Mouse (Mus musculus): Measurements from ENCODE around the gene Creb3. TPM values are rescaled to one million over a fixed set of nuclear protein-coding genes. Genes with fewer than 3 reads are reported as not detected.
"Not testable (repeated sequence)": the region's sequence is repeated elsewhere in the genome, so short reads cannot be mapped to it uniquely, and the experiment has no call there.

Creb3 gene
- polyA plus RNA-seq, 1 experiment, result 24.4 TPM

GRCm38 (mm10) chr4:43549055-43549454, 13.1 kb upstream of the Creb3 start:
- H3K9ac ChIP-seq (ENCODE audit: low read depth, poor library complexity, severe bottlenecking), result no peak overlapping the region
- TF ChIP-seq EP300 (IDR thresholded peaks at IDR 0.05; ENCODE audit: insufficient read depth, low read depth, low read length) (no peak), POLR2A (IDR thresholded peaks at IDR 0.05; ENCODE audit: insufficient read depth, low read length) (no peak), CTCF (IDR thresholded peaks at IDR 0.05; ENCODE audit: low read depth, low read length) (no peak)
- H3K4me1 ChIP-seq (ENCODE audit: control insufficient read depth, insufficient read depth, low read length), result no peaks in the 10 kb centered on the region
- no peak overlapping the region for H3K4me3 ChIP-seq (ENCODE audit: low read depth, low read length)
- no peaks in the 10 kb centered on the region for H3K9me3 ChIP-seq (replicated peaks; ENCODE audit: control insufficient read depth, insufficient read depth, low read length, poor library complexity, severe bottlenecking)
- no peak overlapping the region for H3K27ac ChIP-seq (ENCODE audit: insufficient read depth, low read length)
- peaks cover 65% of the 10 kb centered on the region for H3K36me3 ChIP-seq (ENCODE audit: control insufficient read depth, insufficient read depth, low read length, poor library complexity, severe bottlenecking)
- no peaks in the 10 kb centered on the region for H3K27me3 ChIP-seq (ENCODE audit: control insufficient read depth, insufficient read depth, low read length, poor library complexity, severe bottlenecking)

DNA sequence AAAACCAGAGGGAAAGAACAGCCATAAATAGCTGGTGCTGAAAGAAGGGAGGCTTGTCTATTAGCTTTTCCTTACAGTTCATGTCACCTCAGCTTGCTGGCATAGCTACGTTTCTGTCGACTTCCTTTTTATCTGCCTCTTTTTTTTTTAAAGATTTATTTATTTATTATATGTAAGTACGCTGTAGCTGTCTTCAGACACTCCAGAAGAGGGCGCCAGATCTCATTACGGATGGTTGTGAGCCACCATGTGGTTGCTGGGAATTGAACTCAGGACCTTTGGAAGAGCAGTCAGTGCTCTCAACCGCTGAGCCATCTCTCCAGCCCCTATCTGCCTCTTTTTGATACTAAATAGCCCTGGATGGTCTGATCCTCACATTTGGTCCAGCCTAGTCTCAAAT, 10.3 kb upstream of the Creb3 start:
- H3K9ac ChIP-seq (ENCODE audit: low read depth, poor library complexity, severe bottlenecking); H3K4me1 ChIP-seq (ENCODE audit: control insufficient read depth, insufficient read depth, low read length); H3K27ac ChIP-seq (ENCODE audit: insufficient read depth, low read length); H3K9me3 ChIP-seq (replicated peaks; ENCODE audit: control insufficient read depth, insufficient read depth, low read length, poor library complexity, severe bottlenecking); H3K27me3 ChIP-seq (ENCODE audit: control insufficient read depth, insufficient read depth, low read length, poor library complexity, severe bottlenecking); H3K4me3 ChIP-seq (ENCODE audit: low read depth, low read length): not testable (repeated sequence)
- peaks cover 59% of the 10 kb centered on the region for H3K36me3 ChIP-seq (ENCODE audit: control insufficient read depth, insufficient read depth, low read length, poor library complexity, severe bottlenecking)

DNA sequence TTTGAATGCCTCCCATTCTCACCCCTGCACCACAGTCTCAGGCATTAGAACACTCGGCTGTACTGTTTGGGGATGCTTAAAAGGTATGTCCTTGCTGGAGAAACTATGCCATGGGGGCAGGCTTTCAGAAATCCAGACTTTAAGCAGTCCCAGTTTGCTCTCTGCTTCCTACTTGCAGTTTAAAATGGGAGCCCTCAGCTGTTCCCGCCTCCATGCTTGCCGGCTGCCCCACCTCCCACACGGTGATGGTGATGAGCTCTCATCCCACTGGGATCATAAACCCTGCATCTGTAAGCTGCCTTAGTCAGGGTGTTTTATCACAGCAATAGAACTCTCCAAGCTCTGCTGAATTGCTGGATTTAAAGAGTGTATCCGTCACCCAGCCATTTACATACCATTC, 9.7 kb upstream of the Creb3 start:
- TF ChIP-seq CTCF (IDR thresholded peaks at IDR 0.05; ENCODE audit: low read depth, low read length), result no peak
- no peak for TF ChIP-seq EP300 (IDR thresholded peaks at IDR 0.05; ENCODE audit: insufficient read depth, low read depth, low read length)
- no peak for TF ChIP-seq POLR2A (IDR thresholded peaks at IDR 0.05; ENCODE audit: insufficient read depth, low read length)
- Histone ChIP-seq H3K36me3 (ENCODE audit: control insufficient read depth, insufficient read depth, low read length, poor library complexity, severe bottlenecking) (peaks cover 59% of the 10 kb centered on the region), H3K27me3 (ENCODE audit: control insufficient read depth, insufficient read depth, low read length, poor library complexity, severe bottlenecking) (no peaks in the 10 kb centered on the region), H3K4me1 (ENCODE audit: control insufficient read depth, insufficient read depth, low read length) (peaks cover 5% of the 10 kb centered on the region), H3K9me3 (replicated peaks; ENCODE audit: control insufficient read depth, insufficient read depth, low read length, poor library complexity, severe bottlenecking) (no peaks in the 10 kb centered on the region), H3K4me3 (ENCODE audit: low read depth, low read length) (no peak overlapping the region), H3K27ac (ENCODE audit: insufficient read depth, low read length) (no peak overlapping the region), H3K9ac (ENCODE audit: low read depth, poor library complexity, severe bottlenecking) (no peak overlapping the region)

- no peak overlapping the region for H3K27ac ChIP-seq (ENCODE audit: insufficient read depth, low read length)
- H3K27me3 ChIP-seq (ENCODE audit: control insufficient read depth, insufficient read depth, low read length, poor library complexity, severe bottlenecking), result no peaks in the 10 kb centered on the region
- H3K9ac ChIP-seq (ENCODE audit: low read depth, poor library complexity, severe bottlenecking), result no peak overlapping the region
- no peaks in the 10 kb centered on the region for H3K9me3 ChIP-seq (replicated peaks; ENCODE audit: control insufficient read depth, insufficient read depth, low read length, poor library complexity, severe bottlenecking)
- no peak for TF ChIP-seq CTCF (IDR thresholded peaks at IDR 0.05; ENCODE audit: low read depth, low read length)
- no peak for TF ChIP-seq EP300 (IDR thresholded peaks at IDR 0.05; ENCODE audit: insufficient read depth, low read depth, low read length)
- TF ChIP-seq POLR2A (IDR thresholded peaks at IDR 0.05; ENCODE audit: insufficient read depth, low read length), result no peak
- H3K4me1 ChIP-seq (ENCODE audit: control insufficient read depth, insufficient read depth, low read length), result peaks cover 10% of the 10 kb centered on the region
- no peak overlapping the region for H3K4me3 ChIP-seq (ENCODE audit: low read depth, low read length)
- H3K36me3 ChIP-seq (ENCODE audit: control insufficient read depth, insufficient read depth, low read length, poor library complexity, severe bottlenecking), result peaks cover 57% of the 10 kb centered on the region
These were observed 8.2 kb upstream of the Creb3 start for GRCm38 (mm10) chr4:43553891-43554290.

DNA sequence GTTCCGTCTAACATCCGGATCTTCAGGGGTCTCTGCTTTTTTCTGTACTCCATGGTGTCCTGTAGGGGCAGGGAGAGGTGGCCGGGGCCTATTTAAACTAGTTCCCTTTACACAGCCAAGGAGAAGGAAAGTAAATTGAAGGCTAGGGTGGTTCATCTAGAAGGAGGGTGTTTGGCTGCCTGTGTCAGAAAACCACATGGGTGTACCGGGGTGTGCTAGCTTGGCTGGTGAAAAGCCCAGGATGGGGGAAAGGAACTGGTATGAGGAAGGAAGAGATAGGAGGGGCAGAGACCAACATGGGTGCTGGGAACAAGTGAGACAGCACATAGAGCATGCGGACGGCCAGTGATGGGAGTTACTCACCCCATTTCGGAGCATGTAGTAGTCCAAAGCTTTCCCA, 6.2 kb upstream of the Creb3 start:
- Histone ChIP-seq H3K9me3 (replicated peaks; ENCODE audit: control insufficient read depth, insufficient read depth, low read length, poor library complexity, severe bottlenecking) (no peaks in the 10 kb centered on the region), H3K27me3 (ENCODE audit: control insufficient read depth, insufficient read depth, low read length, poor library complexity, severe bottlenecking) (no peaks in the 10 kb centered on the region), H3K9ac (ENCODE audit: low read depth, poor library complexity, severe bottlenecking) (no peak overlapping the region), H3K27ac (ENCODE audit: insufficient read depth, low read length) (no peak overlapping the region), H3K36me3 (ENCODE audit: control insufficient read depth, insufficient read depth, low read length, poor library complexity, severe bottlenecking) (peaks cover 41% of the 10 kb centered on the region), H3K4me1 (ENCODE audit: control insufficient read depth, insufficient read depth, low read length) (peaks cover 12% of the 10 kb centered on the region), H3K4me3 (ENCODE audit: low read depth, low read length) (no peak overlapping the region)
- TF ChIP-seq CTCF (IDR thresholded peaks at IDR 0.05; ENCODE audit: low read depth, low read length), result no peak
- no peak for TF ChIP-seq POLR2A (IDR thresholded peaks at IDR 0.05; ENCODE audit: insufficient read depth, low read length)
- TF ChIP-seq EP300 (IDR thresholded peaks at IDR 0.05; ENCODE audit: insufficient read depth, low read depth, low read length), result no peak

DNA sequence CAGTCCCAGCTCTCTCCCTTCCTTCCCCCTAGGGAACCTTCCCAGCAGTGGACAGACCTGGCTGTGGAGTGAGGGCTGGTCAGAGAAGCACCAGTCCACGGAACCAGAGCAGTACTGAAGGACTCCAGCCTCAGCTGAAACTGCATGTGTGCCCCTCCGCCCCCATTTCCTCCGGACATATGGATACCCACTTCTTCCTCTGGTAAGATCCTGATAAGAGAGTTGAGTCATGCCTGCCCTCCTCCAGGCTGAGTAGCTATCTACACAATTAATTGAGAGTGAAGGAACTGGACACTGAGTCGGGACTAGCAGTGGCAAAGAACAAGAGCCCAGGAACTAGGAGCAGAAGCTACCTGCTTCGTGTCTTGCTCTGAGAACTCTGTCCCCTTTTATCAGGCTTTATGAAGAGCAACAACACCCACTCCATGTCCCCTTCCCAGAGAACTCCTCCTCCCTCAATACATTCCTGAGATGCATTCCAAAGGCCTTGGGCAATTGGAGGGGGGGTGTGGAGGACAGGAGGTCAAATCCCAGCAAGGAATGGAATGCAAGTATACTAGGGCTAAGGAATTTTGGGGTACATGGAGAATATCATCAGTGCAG, 4.0 kb upstream of the Creb3 start:
- Histone ChIP-seq H3K9me3 (replicated peaks; ENCODE audit: control insufficient read depth, insufficient read depth, low read length, poor library complexity, severe bottlenecking) (no peaks in the 10 kb centered on the region), H3K27ac (ENCODE audit: insufficient read depth, low read length) (peak overlapping the region; percentile 83), H3K4me1 (ENCODE audit: control insufficient read depth, insufficient read depth, low read length) (peaks cover 12% of the 10 kb centered on the region), H3K27me3 (ENCODE audit: control insufficient read depth, insufficient read depth, low read length, poor library complexity, severe bottlenecking) (no peaks in the 10 kb centered on the region), H3K4me3 (ENCODE audit: low read depth, low read length) (peak overlapping the region; percentile 32), H3K36me3 (ENCODE audit: control insufficient read depth, insufficient read depth, low read length, poor library complexity, severe bottlenecking) (peaks cover 28% of the 10 kb centered on the region), H3K9ac (ENCODE audit: low read depth, poor library complexity, severe bottlenecking) (peak overlapping the region; percentile 42)
- TF ChIP-seq CTCF (IDR thresholded peaks at IDR 0.05; ENCODE audit: low read depth, low read length) (no peak), POLR2A (IDR thresholded peaks at IDR 0.05; ENCODE audit: insufficient read depth, low read length) (no peak), EP300 (IDR thresholded peaks at IDR 0.05; ENCODE audit: insufficient read depth, low read depth, low read length) (no peak)

Data from ES-Bruce4 (cell line).